ENCODE assay signal across 16 mouse cellular contexts in the genomic region with DNA sequence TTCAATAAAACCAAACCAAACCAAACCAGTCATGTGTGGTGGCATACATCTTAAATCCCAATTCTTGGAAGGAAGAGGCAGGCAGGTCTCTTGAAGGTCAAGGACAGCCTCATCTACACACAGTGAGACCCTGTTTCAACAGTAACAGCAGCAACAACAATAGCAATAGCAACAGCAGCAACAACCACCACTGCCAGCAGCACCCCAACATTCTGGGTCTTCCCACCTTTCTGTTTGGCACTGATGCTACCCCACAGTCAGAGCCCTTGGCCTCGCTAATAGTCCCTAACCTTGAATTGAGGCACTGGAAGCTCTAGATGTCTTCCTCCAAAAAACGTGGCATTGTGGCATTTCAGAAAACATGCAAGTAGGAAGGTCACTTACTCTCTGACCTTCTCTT.
"Had no signal": no experiment of that assay in that cellular context is flagged by ENCODE, and none has a peak within 500 bp of the region (broad histone marks: within the 10 kb centered on the region; RNA-seq: fewer than 3 reads in every experiment).

No protein-coding gene starts in this region.

- DNase-seq: heart, postnatal 10 days; heart, postnatal 14 days; heart, postnatal 36 days; heart, postnatal 4 days; kidney, adult 11 months; kidney, adult 18-20 months; kidney, adult 2 months; kidney, adult 8-10 months; kidney, adult 9 months; kidney, postnatal 10 days; kidney, postnatal 14 days; kidney, postnatal 25 days; kidney, postnatal 36 days; kidney, postnatal 4 days; layer of hippocampus, adult 9-11 months; layer of hippocampus, postnatal 36 days had no signal
